Mouse (Mus musculus): ENCODE data around the gene Cldn19. TPM values are rescaled to one million over a fixed set of nuclear protein-coding genes. Genes with fewer than 3 reads are reported as not detected.

Gene Cldn19
- 0.02 TPM in 1 of 2 replicates, not detected in the other for polyA plus RNA-seq (2012; ENCODE audit: low replicate concordance)

DNA sequence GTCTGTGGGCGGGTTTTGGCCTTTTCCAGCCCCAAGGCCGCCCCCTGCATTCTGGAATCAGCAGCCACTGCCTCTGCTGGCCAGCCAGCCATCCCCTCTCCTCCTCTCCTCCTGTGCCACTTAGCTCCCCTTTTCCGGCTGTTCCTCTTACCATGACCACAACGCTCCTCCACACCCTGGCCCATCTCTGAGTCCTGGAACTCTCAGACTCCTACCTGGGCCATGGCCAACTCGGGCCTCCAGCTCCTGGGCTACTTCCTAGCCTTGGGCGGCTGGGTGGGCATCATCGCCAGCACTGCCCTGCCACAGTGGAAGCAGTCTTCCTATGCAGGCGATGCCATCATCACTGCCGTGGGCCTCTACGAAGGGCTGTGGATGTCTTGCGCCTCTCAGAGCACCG, at the start of gene Cldn19:
Gene Cldn19 (plus strand): TSS at position 64 of the 400 bp plus-strand sequence.

DNA sequence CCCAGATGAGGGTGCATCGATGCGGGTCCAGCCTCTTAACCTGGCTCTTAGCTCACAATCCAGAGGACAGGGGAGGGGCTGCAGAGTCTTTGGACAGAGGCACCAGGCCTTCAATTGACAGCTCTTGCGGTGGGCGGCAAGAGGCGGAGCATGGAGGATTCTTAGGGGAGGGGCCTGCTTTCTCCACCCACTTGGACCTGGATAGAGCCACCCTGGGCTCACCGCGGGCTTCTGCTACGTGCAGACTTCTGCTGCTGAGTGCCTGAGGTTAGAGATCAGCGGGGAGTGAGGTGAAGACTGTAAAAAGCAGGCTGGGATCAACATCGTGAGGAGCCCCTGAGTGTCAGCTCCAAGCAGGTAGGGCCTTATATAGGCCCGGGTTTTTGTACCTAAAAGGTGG, 37.0 kb upstream of the Cldn19 start, which contains the start of gene Tmem269:
Gene Tmem269 (minus strand): TSS at position 49 of the 400 bp plus-strand sequence.

DNA sequence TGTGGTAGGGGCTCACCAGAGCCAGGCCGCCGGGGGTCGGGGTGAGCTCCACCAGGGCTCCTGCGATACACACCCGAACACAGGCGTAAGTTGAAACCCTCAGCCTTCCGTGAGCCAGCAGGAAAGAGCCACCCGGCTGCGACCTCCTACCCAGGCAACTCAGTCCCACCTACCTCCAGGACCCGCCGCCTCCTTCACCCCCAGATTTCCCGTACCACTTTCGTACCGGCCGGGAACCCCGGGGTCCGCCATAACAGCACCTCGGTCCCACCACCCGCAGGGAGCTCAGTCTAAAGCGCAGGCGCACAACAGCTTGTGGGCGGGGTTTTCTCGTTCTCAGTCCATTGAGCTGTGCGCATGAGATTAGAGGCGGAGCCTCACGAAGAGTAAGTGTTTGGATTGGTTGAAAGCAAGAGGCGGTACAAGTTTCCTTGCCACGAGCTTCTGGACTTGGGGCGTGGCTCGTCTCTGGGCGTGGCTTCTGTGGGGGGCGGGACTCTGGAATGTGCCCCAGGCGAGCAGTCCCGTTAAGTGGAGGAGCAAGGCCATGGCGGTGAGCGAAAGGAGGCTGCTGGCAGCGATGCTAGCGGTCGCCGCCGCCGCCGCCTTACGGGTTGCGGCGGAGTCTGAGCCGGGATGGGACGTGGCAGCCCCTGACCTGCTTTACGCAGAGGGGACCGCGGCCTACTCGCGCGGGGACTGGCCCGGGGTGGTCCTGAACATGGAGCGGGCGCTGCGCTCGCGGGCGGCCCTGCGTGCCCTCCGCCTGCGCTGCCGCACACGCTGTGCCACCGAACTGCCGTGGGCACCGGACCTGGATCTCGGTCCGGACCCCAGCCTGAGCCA, 22.6 kb upstream of the Cldn19 start, which contains the start of the genes AU022252 and P3h1:
Gene AU022252 (minus strand): TSS at position 303 of the 846 bp plus-strand sequence.
Gene P3h1 (plus strand): TSS at position 506 of the 846 bp plus-strand sequence.

DNA sequence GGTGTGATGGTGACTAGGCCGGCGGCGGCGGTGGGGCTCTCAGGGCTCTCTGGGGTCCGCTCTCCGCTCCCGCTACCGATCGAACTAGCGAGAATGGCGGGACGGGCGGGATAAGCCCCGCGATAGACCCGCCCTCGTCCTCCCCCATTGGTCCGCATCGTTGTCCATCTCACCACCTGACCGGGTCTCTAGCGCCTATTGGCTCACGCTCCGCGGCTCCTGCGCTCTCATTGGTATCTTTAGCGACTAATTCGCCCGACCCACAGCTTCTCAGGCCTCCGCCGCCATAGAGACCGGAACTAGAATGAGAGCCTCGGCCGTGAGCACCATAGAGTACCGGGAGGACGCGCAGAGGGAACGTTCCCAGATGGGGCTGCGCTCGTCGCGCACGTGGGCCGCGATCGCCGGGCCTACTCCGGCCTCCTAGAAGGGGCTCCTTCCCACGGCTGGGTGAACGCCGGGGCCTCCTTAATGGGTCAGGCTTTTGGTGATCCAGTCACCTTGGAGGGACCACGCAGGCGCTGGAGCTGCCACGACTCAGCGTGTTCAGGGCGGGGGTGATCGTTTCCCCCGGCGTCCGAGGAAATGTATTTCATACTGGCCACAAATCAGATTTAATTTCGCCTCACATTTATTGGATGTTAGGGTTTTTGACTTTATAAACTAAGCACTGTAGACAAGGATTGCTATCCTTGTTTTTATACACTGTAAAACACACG, 39.4 kb downstream of the Cldn19 start, which contains the start of gene Ybx1:
Gene Ybx1 (minus strand): TSS at position 190 of the 719 bp plus-strand sequence.

Other genes with a start within 250 kb of the Cldn19 start
- 39.8 and 41.8 TPM in 2 replicates for gene Slc2a1, start 146.7 kb upstream of the Cldn19 start, polyA plus RNA-seq (2012; ENCODE audit: low replicate concordance)
- gene Zfp691, start 81.2 kb upstream of the Cldn19 start, polyA plus RNA-seq (2012; ENCODE audit: low replicate concordance): 9.6 and 12.2 TPM in 2 replicates
- 1.6 and 40.7 TPM in 2 replicates for gene Ermap, start 65.4 kb upstream of the Cldn19 start, polyA plus RNA-seq (2012; ENCODE audit: low replicate concordance)
- gene Svbp, start 60.1 kb upstream of the Cldn19 start, polyA plus RNA-seq (2012; ENCODE audit: low replicate concordance): 69.1 and 98.0 TPM in 2 replicates
- not detected in 2 replicates for gene Tmem269, start 37.2 kb upstream of the Cldn19 start, polyA plus RNA-seq (2012; ENCODE audit: low replicate concordance)
- gene AU022252, start 22.7 kb upstream of the Cldn19 start, polyA plus RNA-seq (2012; ENCODE audit: low replicate concordance): 9.5 and 19.4 TPM in 2 replicates
- 2.5 and 3.6 TPM in 2 replicates for gene P3h1, start 22.5 kb upstream of the Cldn19 start, polyA plus RNA-seq (2012; ENCODE audit: low replicate concordance)
- 573 and 743 TPM in 2 replicates for gene Ybx1, start 39.2 kb downstream of the Cldn19 start, polyA plus RNA-seq (2012; ENCODE audit: low replicate concordance)
- 1.5 and 2.9 TPM in 2 replicates for gene Ppih, start 65.1 kb downstream of the Cldn19 start, polyA plus RNA-seq (2012; ENCODE audit: low replicate concordance)
- 0.85 and 0.96 TPM in 2 replicates for gene Ccdc30, start 160.1 kb downstream of the Cldn19 start, polyA plus RNA-seq (2012; ENCODE audit: low replicate concordance)
- gene Ppcs, start 167.0 kb downstream of the Cldn19 start, polyA plus RNA-seq (2012; ENCODE audit: low replicate concordance): 14.1 and 25.8 TPM in 2 replicates
- 0.18 and 0.21 TPM in 2 replicates for gene Zmynd12, start 167.4 kb downstream of the Cldn19 start, polyA plus RNA-seq (2012; ENCODE audit: low replicate concordance)
- gene Rimkla, start 237.2 kb downstream of the Cldn19 start, polyA plus RNA-seq (2012; ENCODE audit: low replicate concordance): 0.05 and 0.25 TPM in 2 replicates

All from hematopoietic multipotent progenitor cell, adult 10-12 weeks (in vitro differentiated cells).